Mouse (Mus musculus): Measurements from ENCODE around the gene Tmem171. TPM values are rescaled to one million over a fixed set of nuclear protein-coding genes. Genes with fewer than 3 reads are reported as not detected.

Tmem171 gene
- total RNA-seq (2018; cell fraction: chromatin; rRNA removed): 10 to 100 TPM in 13 of 26 experiments, 1 to 10 TPM in 13; 3.0 to 26.5 (median 10.3) TPM
- 10 to 100 TPM; 15.6 to 85.5 (median 36.6) TPM for total RNA-seq (2018; cell fraction: cytosol; rRNA removed)
- 10 to 100 TPM in 22 of 26 experiments, 1 to 10 TPM in 4; 7.6 to 59.5 (median 28.6) TPM for total RNA-seq (2018; cell fraction: nucleus; rRNA removed)
- 19.9 to 34.2 TPM (median 33.5 TPM) in 3 replicates for polyA plus RNA-seq (2018)

- Histone ChIP-seq H3K27ac (peak within 1 kb of the TSS; percentile 95), H3K79me2 (ENCODE audit: inconsistent target) (peaks cover 28% of the 10 kb centered on the region), H3K36me3 (ENCODE audit: inconsistent target) (no peaks in the 10 kb centered on the region), H3K4me3 (ENCODE audit: inconsistent target) (no peak within 1 kb of the TSS)
- 26% methylated on average over 41 of the region's 44 CpGs for WGBS (ENCODE audit: missing documents)
Measured at GRCm38 (mm10) chr13:98694773-98695314, at the start of gene Tmem171. TSS of gene Tmem171 (minus strand) at chr13:98694834.

- Histone ChIP-seq H3K36me3 (ENCODE audit: inconsistent target) (peaks cover 73% of the 10 kb centered on the region), H3K27ac (no peak overlapping the region), H3K79me2 (ENCODE audit: inconsistent target) (no peaks in the 10 kb centered on the region), H3K4me3 (ENCODE audit: inconsistent target) (no peak overlapping the region)
Measured at GRCm38 (mm10) chr13:98743829-98744228, 49.2 kb upstream of the Tmem171 start.

DNA sequence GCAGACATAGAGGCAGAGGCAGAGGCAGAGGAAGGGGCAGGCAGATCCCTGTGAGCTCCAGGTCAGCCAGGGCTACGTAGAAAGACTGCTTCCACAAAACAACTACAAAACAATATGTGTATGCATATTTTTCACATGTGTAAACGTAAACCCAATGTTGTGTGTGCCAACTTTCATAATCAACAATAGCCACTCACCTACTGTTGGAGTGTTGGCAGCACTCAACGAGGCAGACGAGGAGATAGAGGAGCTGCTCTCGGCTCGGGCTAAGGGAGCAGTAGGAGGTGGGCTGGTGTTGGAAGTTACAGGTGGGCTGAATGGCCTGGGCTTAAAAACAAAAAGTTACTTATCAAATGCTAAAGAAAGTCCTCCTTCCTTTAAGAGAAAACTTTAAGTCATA is 48.6 kb upstream of the Tmem171 start:
- Histone ChIP-seq H3K27ac (no peak overlapping the region), H3K79me2 (ENCODE audit: inconsistent target) (no peaks in the 10 kb centered on the region), H3K36me3 (ENCODE audit: inconsistent target) (peaks cover 69% of the 10 kb centered on the region), H3K4me3 (ENCODE audit: inconsistent target) (no peak overlapping the region)
- 96% methylated on average over 5 of the region's 6 CpGs for WGBS (ENCODE audit: missing documents)

DNA sequence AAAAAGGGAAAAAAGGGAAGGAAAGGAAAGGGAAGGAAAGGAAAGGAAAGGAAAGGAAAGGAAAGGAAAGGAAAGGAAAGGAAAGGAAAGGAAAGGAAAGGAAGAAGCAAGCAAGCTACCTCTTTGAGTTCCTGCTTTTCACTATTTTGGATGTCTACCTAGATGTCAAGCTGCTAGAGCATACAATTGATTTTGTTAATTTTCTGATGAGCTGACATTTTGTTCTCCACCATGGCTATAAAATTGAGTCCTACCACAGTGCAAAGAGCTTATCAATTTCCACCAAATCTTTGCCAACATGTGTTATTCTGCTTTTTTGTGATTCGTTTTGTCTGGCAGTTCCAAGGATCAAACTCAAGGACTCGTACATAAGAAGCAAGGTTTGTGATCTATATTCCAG is 43.6 kb upstream of the Tmem171 start:
- Histone ChIP-seq H3K4me3 (ENCODE audit: inconsistent target) (no peak overlapping the region), H3K36me3 (ENCODE audit: inconsistent target) (peaks cover 51% of the 10 kb centered on the region), H3K27ac (no peak overlapping the region), H3K79me2 (ENCODE audit: inconsistent target) (no peaks in the 10 kb centered on the region)
- 92% methylated on average over 2 of the region's 2 CpGs for WGBS (ENCODE audit: missing documents)

GRCm38 (mm10) chr13:98733292-98733691 is 38.7 kb upstream of the Tmem171 start:
- WGBS (ENCODE audit: missing documents): 85% methylated on average over 3 of the region's 3 CpGs
- H3K27ac ChIP-seq: no peak overlapping the region
- H3K36me3 ChIP-seq (ENCODE audit: inconsistent target): peaks cover 68% of the 10 kb centered on the region
- H3K4me3 ChIP-seq (ENCODE audit: inconsistent target): no peak overlapping the region
- no peaks in the 10 kb centered on the region for H3K79me2 ChIP-seq (ENCODE audit: inconsistent target)

DNA sequence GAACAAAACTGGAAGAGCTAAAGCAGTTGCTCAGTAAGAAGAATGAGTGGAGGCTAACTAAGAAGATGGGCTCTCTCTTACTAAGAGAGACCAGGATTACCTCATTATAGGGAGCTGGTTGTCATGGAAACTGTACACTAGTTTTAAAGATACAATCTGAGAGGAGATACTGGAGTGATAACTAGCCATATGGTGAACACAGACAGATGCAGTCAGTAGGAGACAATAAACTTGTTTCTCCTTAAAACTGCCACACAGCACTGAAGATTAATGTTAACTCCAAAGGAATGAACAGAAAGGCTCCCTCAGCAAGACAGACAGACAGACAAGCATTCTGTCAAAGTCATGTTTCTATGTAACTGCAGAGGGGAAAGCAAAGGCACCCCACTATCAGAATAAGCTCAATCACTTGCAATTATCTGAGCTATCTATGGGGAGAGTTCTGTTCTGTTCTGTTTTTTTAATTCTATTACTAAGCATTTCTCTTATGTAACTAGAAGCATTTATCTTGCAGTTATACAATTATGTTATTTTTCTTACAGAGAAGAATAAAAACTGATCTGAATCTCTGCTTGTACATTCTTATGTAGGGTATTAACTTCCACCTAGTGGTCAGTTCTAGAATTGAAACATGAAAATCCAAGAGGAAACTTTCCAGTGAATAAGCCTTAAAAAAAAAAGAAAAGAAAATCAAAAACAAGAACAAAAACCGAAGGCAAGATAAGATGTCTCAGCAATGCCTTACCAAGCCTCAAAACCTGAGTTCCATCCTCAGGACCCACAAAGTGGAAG is 34.8 kb upstream of the Tmem171 start:
- peaks cover 91% of the 10 kb centered on the region for H3K36me3 ChIP-seq (ENCODE audit: inconsistent target)
- H3K27ac ChIP-seq: no peak overlapping the region
- H3K79me2 ChIP-seq (ENCODE audit: inconsistent target): no peaks in the 10 kb centered on the region
- WGBS (ENCODE audit: missing documents): 9% methylated on average over 1 of the region's 1 CpGs
- H3K4me3 ChIP-seq (ENCODE audit: inconsistent target): no peak overlapping the region

GRCm38 (mm10) chr13:98726494-98726893 is 31.9 kb upstream of the Tmem171 start:
- H3K4me3 ChIP-seq (ENCODE audit: inconsistent target): no peak overlapping the region
- H3K36me3 ChIP-seq (ENCODE audit: inconsistent target): peaks cover 82% of the 10 kb centered on the region
- no peak overlapping the region for H3K27ac ChIP-seq
- WGBS (ENCODE audit: missing documents): 64% methylated on average over 3 of the region's 4 CpGs
- H3K79me2 ChIP-seq (ENCODE audit: inconsistent target): no peaks in the 10 kb centered on the region

GRCm38 (mm10) chr13:98723430-98723829 is 28.8 kb upstream of the Tmem171 start:
- Histone ChIP-seq H3K36me3 (ENCODE audit: inconsistent target) (peaks cover 59% of the 10 kb centered on the region), H3K4me3 (ENCODE audit: inconsistent target) (no peak overlapping the region), H3K79me2 (ENCODE audit: inconsistent target) (no peaks in the 10 kb centered on the region), H3K27ac (no peak overlapping the region)
- WGBS (ENCODE audit: missing documents): 100% methylated on average over 1 of the region's 1 CpGs

- 100% methylated on average over 1 of the region's 1 CpGs for WGBS (ENCODE audit: missing documents)
- H3K79me2 ChIP-seq (ENCODE audit: inconsistent target): no peaks in the 10 kb centered on the region
- H3K27ac ChIP-seq: no peak overlapping the region
- no peak overlapping the region for H3K4me3 ChIP-seq (ENCODE audit: inconsistent target)
- H3K36me3 ChIP-seq (ENCODE audit: inconsistent target): peaks cover 48% of the 10 kb centered on the region
Measured at GRCm38 (mm10) chr13:98722296-98722695, 27.7 kb upstream of the Tmem171 start.

- WGBS (ENCODE audit: missing documents): 92% methylated on average over 8 of the region's 8 CpGs
- Histone ChIP-seq H3K27ac (no peak overlapping the region), H3K36me3 (ENCODE audit: inconsistent target) (no peaks in the 10 kb centered on the region), H3K4me3 (ENCODE audit: inconsistent target) (no peak overlapping the region), H3K79me2 (ENCODE audit: inconsistent target) (no peaks in the 10 kb centered on the region)
Measured at GRCm38 (mm10) chr13:98716176-98716575, 21.5 kb upstream of the Tmem171 start.

DNA sequence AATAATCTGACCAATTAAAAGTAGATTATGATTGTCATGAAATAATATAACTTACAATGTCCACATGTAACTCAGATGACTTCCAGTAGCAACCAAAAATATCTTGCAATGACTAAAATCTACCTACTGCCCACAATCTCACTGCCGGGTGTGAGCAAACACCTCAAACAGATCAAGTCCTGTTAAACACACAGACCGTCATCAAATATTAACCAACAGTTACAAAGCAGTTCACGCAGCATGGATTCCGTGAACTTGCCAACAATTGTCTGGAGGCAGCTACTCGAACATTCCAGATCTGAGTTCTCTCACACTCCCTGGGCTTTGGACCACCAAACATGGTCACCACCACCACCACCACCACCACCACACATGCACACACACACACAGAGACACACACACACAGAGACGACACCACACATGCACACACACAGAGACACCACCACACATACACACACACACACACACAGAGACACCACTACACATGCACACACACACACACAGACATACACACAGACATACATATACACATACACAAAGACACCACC is 20.9 kb upstream of the Tmem171 start:
- Histone ChIP-seq H3K27ac (no peak overlapping the region), H3K4me3 (ENCODE audit: inconsistent target) (no peak overlapping the region), H3K36me3 (ENCODE audit: inconsistent target) (no peaks in the 10 kb centered on the region), H3K79me2 (ENCODE audit: inconsistent target) (no peaks in the 10 kb centered on the region)
- WGBS (ENCODE audit: missing documents): 100% methylated on average over 6 of the region's 6 CpGs

DNA sequence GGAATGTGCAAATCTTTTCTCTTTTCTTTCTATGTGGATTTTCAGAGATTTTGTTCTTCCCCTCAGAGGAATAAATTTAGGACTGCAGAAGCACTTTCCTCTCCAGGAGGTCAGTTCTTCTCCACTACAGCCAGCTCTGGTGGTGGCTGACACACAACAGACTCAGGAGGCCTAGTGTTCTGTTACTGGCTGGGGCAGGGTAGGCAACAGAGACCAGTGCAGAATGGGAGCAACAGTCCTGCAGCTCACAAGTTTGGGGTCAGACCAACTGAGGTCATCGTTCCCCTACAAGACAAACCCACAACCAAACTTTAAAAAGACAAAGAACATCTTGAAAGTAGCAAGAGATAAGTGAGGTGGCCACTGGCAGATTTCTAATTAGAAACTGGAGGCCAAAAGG is 16.0 kb upstream of the Tmem171 start:
- WGBS (ENCODE audit: missing documents): 90% methylated on average over 1 of the region's 1 CpGs

GRCm38 (mm10) chr13:98710236-98710635 is 15.6 kb upstream of the Tmem171 start:
- no peak overlapping the region for H3K27ac ChIP-seq
- 93% methylated on average over 8 of the region's 8 CpGs for WGBS (ENCODE audit: missing documents)
- H3K36me3 ChIP-seq (ENCODE audit: inconsistent target): no peaks in the 10 kb centered on the region
- no peaks in the 10 kb centered on the region for H3K79me2 ChIP-seq (ENCODE audit: inconsistent target)
- H3K4me3 ChIP-seq (ENCODE audit: inconsistent target): no peak overlapping the region

More for the DNA sequence above, 16.0 kb upstream of the Tmem171 start:
- Histone ChIP-seq H3K79me2 (ENCODE audit: inconsistent target) (no peaks in the 10 kb centered on the region), H3K27ac (no peak overlapping the region), H3K4me3 (ENCODE audit: inconsistent target) (no peak overlapping the region), H3K36me3 (ENCODE audit: inconsistent target) (no peaks in the 10 kb centered on the region)

DNA sequence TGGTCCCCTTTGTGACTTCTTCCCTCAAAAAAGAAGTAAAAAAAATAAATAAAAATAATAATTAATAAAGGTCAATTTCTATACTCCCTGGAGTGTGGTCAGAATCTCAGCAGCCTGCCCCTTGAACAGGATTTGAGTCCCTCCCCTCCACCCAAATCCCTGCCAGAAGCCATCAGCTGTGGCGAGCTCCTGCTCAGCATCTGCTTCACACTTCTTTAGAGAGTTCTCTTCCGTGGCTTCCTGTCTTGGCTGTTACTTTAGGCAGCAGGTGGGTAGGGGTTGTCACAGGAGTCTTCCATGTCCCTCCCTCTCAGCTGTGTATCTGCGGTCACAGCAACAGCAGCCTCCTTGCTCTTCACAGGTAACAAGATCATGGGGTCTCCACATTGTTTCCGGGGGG is 10.9 kb upstream of the Tmem171 start:
- H3K36me3 ChIP-seq (ENCODE audit: inconsistent target): no peaks in the 10 kb centered on the region
- no peak overlapping the region for H3K27ac ChIP-seq
- H3K4me3 ChIP-seq (ENCODE audit: inconsistent target): no peak overlapping the region
- 66% methylated on average over 4 of the region's 4 CpGs for WGBS (ENCODE audit: missing documents)
- no peaks in the 10 kb centered on the region for H3K79me2 ChIP-seq (ENCODE audit: inconsistent target)

- H3K79me2 ChIP-seq (ENCODE audit: inconsistent target): no peaks in the 10 kb centered on the region
- no peaks in the 10 kb centered on the region for H3K36me3 ChIP-seq (ENCODE audit: inconsistent target)
- H3K27ac ChIP-seq: no peak overlapping the region
- H3K4me3 ChIP-seq (ENCODE audit: inconsistent target): no peak overlapping the region
- WGBS (ENCODE audit: missing documents): 65% methylated on average over 3 of the region's 8 CpGs
Measured at GRCm38 (mm10) chr13:98703786-98704185, 9.2 kb upstream of the Tmem171 start.

Measured in macrophage (primary cell).